Mouse (Mus musculus) hindbrain, embryonic 14.5 days (tissue): ENCODE data around the gene Zcwpw1. TPM values are rescaled to one million over a fixed set of nuclear protein-coding genes. Genes with fewer than 3 reads are reported as not detected.

Source experiments
- ATAC-seq: fragments of 200-750 bp; cut with Nextera tagmentation; 2 replicates; pipeline ENCODE4 v1.8.0; 2017; ENCODE audit warnings: moderate number of reproducible peaks, mild to moderate bottlenecking, moderate TSS enrichment, moderate library complexity; ENCODE audit not compliant: low FRiP score
- DNase-seq: peaks from one replicate; pipeline ENCODE4 v3.0.0-alpha.2; 2015; ENCODE audit warnings: low spot score
- H3K27ac ChIP-seq: fragments of 300-500 bp; sonication (generic); 2 replicates; pipeline ENCODE4 v1.5.1; 2014; ENCODE audit warnings: mild to moderate bottlenecking, moderate library complexity
- H3K27me3 ChIP-seq: fragments of 300-500 bp; sonication (generic); 2 replicates; pipeline ENCODE4 v1.6.1; 2014; ENCODE audit warnings: mild to moderate bottlenecking, low read length, mixed read lengths; ENCODE audit not compliant: control insufficient read depth, insufficient read depth
- H3K36me3 ChIP-seq: fragments of 300-500 bp; sonication (generic); replicated peaks from 2 replicates; pipeline ENCODE4 v1.6.1; 2014; ENCODE audit not compliant: control insufficient read depth, insufficient read depth
- H3K4me1 ChIP-seq: fragments of 300-500 bp; sonication (generic); replicated peaks from 2 replicates; pipeline ENCODE4 v1.6.1; 2014; ENCODE audit warnings: antibody characterized with exemption, low read length, mixed read lengths; ENCODE audit not compliant: control insufficient read depth, insufficient read depth
- H3K4me2 ChIP-seq: fragments of 300-500 bp; sonication (generic); replicated peaks from 2 replicates; pipeline ENCODE4 v1.6.1; 2014; ENCODE audit warnings: mild to moderate bottlenecking, moderate library complexity
- H3K4me3 ChIP-seq: fragments of 300-500 bp; sonication (generic); replicated peaks from 2 replicates; pipeline ENCODE4 v1.5.1; 2014; ENCODE audit warnings: mild to moderate bottlenecking, low read length
- H3K9ac ChIP-seq: fragments of 300-500 bp; sonication (generic); 2 replicates; pipeline ENCODE4 v1.6.1; 2014
- H3K9me3 ChIP-seq: fragments of 300-500 bp; sonication (generic); 2 replicates; pipeline ENCODE4 v1.6.1; 2016; ENCODE audit warnings: low read length; ENCODE audit not compliant: control insufficient read depth
- WGBS: fragments of 180-500 bp; shearing (Covaris S2); extraction: QIAGEN DNeasy Blood & Tissue Kit; methylation state at CpG from one replicate; pipeline ENCODE4 v1.1.7; 2014; 5-methylcytosine and 5-hydroxymethylcytosine counted together
- polyA plus RNA-seq: library from polyadenylated mRNA; unstranded; fragments of >200 nt; fragmentation: Nextera tagmentation; extraction: Ambion mirVana; gene quantifications from 2 replicates; pipeline ENCODE4 v1.2.1, GENCODE M21; 2014

Gene Zcwpw1
- polyA plus RNA-seq: 7.9 and 8.3 TPM in 2 replicates

DNA sequence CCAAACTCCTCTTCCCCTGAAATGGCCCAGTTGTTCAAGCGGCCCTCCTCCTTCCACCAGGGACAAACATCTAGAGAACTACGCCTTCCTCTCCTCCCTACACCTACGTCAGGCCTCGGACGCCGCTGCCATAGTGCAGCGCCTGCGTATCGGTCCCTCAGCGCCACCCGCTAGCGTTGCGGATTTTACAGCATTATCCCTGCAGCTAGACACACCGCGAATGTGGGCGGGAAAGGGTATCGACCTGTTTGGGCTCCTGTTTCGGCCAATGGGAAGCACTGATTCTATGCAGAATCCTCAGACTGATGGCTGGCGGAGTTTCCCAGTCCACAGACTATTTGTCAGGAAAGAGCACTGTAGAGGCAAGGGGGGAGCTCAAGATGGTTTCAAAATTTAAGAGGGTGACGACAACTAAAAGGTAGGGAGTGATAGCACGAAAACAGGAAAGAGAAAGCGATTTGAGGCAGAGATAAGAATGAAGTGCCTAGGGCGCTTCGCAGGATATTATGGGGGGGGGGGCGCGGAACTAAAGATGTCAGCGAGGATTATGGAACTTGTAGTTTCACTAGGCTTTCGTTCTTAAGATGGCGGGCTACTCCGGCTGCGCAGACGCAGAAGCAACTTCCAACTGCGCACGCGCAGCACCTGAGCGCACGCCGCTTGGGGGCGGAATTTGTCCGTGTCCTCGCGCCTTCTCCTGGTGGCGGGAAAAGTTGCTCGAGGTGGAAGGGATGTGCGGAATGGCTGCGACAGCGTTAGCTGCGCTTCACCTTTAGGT is at the start of gene Zcwpw1, which contains the start of gene Mepce:
Zcwpw1 (plus strand) TSS at position 648 of the 778 bp plus-strand sequence.
Mepce (minus strand) TSS at position 505 of the 778 bp plus-strand sequence.
- H3K4me2 ChIP-seq: peak within 1 kb of the TSS; percentile 81
- under 1% methylated on average over 48 of the region's 48 CpGs for WGBS

DNA sequence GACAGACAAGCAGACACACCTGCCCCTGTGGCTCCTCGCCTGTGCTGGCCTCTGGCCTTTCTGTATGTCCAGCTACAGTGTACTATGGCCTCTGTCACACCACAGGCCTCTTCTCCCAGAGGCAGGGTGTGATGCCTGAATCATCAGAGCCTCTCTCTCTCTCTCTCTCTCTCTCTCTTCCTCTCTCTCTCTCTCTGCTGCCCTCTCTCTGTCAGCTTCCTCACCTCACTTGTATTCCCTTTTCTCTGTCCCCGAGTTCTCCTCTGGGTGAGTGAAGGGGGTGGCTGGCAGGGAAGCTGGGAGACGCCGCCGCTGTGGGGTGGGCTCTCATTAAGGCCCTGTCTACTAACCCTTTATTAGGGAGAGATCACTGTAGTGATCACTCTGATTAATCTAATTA is 49.1 kb upstream of the Zcwpw1 start:
- H3K4me2 ChIP-seq: peak overlapping the region; percentile 91
- H3K4me1 ChIP-seq: peaks cover 59% of the 10 kb centered on the region
- peak; percentile 62 for DNase-seq
- peak overlapping the region; percentile 94 for H3K9ac ChIP-seq
- 27% methylated on average over 5 of the region's 5 CpGs for WGBS
- H3K4me3 ChIP-seq: peak overlapping the region; percentile 60
- ATAC-seq: no peak
- H3K9me3 ChIP-seq: no peaks in the 10 kb centered on the region
- H3K36me3 ChIP-seq: peaks cover 38% of the 10 kb centered on the region
- peak overlapping the region; percentile 82 for H3K27ac ChIP-seq
- H3K27me3 ChIP-seq: no peaks in the 10 kb centered on the region

More for the DNA sequence above, at the start of gene Zcwpw1, which contains the start of gene Mepce:
- DNase-seq (peak; percentile 99), ATAC-seq (peak; percentile 67)
- Histone ChIP-seq H3K4me3 (peak within 1 kb of the TSS; percentile 71), H3K27ac (peak within 1 kb of the TSS; percentile 97), H3K9ac (peak within 1 kb of the TSS; percentile 86), H3K4me1 (peaks cover 24% of the 10 kb centered on the region), H3K27me3 (no peaks in the 10 kb centered on the region), H3K36me3 (peaks cover 22% of the 10 kb centered on the region), H3K9me3 (no peaks in the 10 kb centered on the region)

DNA sequence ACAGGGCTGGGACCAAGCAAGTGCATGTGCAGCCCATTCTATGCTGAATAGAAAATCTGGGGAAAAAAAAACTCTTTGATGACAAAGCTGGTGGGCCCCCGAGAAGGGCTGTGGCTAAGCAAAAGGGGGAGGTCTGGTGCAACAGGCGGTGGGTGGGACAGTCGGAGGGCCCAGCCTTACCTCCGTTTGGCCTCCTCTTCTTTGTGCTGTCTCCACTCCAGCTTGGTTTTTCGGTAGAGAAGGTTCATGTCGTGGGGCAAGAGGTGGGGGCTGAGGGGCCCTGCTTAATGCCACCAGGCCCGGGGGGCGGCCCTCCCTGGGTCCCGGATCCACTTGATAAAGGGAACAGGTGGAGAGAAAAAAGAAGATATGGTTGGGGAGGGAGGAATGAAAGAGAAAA is 48.1 kb upstream of the Zcwpw1 start:
- Histone ChIP-seq H3K4me3 (peak overlapping the region; percentile 60), H3K27ac (peak overlapping the region; percentile 82), H3K9me3 (no peaks in the 10 kb centered on the region), H3K4me1 (peaks cover 50% of the 10 kb centered on the region), H3K36me3 (peaks cover 36% of the 10 kb centered on the region), H3K4me2 (peak overlapping the region; percentile 91), H3K27me3 (no peaks in the 10 kb centered on the region), H3K9ac (peak overlapping the region; percentile 94)
- WGBS: 41% methylated on average over 9 of the region's 9 CpGs
- DNase-seq: no peak
- ATAC-seq: no peak

DNA sequence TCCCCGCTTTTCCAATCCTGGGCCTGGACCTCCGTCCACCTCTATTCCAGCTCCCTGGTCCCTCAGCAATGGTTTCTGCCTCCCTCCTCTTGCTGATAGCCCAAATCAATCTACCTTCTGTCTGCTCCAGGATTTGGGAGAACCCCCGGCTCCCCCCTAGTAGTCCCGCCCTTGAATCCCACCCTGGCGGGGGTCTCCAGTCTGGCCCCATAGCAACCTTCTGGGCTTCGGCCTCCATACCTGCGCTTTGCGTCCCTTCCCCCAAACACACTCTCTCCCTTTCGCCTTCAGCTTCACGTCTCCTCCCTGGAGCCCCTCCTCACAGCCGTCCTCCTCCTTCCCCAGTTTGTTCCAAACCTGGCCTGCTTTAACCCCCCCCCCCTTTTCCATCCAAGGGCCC is 47.1 kb upstream of the Zcwpw1 start:
- Histone ChIP-seq H3K4me1 (peaks cover 40% of the 10 kb centered on the region), H3K27me3 (no peaks in the 10 kb centered on the region), H3K9ac (peak overlapping the region; percentile 94), H3K27ac (peak overlapping the region; percentile 82), H3K4me3 (peak overlapping the region; percentile 60), H3K36me3 (peaks cover 28% of the 10 kb centered on the region), H3K4me2 (peak overlapping the region; percentile 91), H3K9me3 (no peaks in the 10 kb centered on the region)
- ATAC-seq: peak; percentile 21
- no peak for DNase-seq
- 5% methylated on average over 11 of the region's 11 CpGs for WGBS

DNA sequence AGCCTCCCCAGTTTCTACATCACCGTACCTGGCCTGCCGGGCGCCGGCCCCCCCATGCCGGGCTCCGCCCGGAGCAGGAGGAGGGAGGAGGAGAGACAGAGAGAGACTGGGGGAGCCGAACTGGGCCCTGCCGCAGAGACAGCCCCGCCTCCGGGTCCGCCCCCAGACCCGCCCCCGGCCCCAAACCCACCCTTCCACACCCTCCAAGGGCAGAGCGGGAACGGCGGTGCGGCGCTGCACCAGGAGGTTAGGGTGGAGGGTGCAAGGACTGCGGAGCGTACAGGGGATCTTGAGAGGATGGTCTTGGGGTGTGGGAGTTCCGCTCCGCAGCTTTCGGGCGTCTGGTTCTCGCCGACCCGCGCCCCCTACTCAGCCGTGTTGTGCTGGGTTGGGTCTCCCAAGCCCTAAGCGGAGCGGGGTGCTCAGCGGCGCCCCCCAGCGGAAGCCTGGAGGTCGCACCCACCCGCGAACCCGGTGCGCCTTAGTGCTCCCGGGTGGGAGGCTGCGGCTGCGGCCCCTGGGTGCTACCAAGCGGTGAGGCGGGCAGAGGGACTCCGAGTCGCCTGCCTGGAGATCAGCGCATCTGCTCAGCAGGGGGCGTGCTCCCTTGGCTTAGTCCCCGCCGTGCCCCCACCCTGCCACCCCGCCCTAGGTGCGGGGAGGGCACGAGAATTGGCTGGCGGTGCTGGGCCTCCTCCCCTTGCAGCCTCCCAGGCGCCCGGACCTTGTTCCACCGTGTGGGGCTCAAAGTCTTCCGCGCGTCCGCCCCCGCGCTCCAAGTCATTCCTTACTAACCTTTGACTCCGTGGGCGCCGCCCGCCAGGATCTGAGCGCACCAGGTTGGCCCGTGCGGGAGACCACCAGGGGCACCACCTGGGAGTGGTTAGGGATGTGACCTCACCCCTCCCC is 46.3 kb upstream of the Zcwpw1 start, which contains the start of gene Nyap1:
Nyap1 (minus strand) TSS at position 585 of the 909 bp plus-strand sequence.
- Histone ChIP-seq H3K36me3 (peaks cover 21% of the 10 kb centered on the region), H3K27me3 (no peaks in the 10 kb centered on the region), H3K4me2 (peak within 1 kb of the TSS; percentile 91), H3K27ac (peak within 1 kb of the TSS; percentile 82), H3K9me3 (no peaks in the 10 kb centered on the region), H3K4me3 (peak within 1 kb of the TSS; percentile 60), H3K4me1 (peaks cover 33% of the 10 kb centered on the region), H3K9ac (peak within 1 kb of the TSS; percentile 94)
- WGBS: under 1% methylated on average over 68 of the region's 71 CpGs
- ATAC-seq (peak; percentile 86), DNase-seq (peak; percentile 85)

DNA sequence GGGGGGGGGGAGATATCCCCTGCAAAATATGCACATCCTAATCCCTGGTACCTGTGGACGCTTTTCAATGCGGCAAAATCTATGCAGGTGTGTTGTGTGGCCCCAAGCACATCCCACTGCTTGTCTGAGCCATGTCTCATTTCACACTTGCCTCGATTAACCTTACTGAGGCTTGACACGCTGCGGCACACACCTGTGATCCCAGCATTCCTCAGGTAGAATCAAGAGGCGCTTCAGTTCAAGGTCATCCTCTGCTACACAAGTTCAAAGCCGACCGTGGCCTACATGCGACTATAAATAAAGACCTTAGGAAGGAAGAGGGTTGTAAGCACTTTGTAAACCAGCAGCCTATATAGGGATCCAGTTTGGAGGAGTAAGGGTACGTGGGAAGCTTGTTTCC is 45.5 kb upstream of the Zcwpw1 start:
- peak overlapping the region; percentile 94; the same call in 1 of the 2 replicates for H3K9ac ChIP-seq
- peaks cover 39% of the 10 kb centered on the region for H3K4me1 ChIP-seq
- no peaks in the 10 kb centered on the region for H3K9me3 ChIP-seq
- H3K4me2 ChIP-seq: peak overlapping the region; percentile 91
- no peaks in the 10 kb centered on the region for H3K27me3 ChIP-seq
- H3K27ac ChIP-seq: no peak overlapping the region
- H3K36me3 ChIP-seq: peaks cover 13% of the 10 kb centered on the region
- WGBS: 67% methylated on average over 10 of the region's 10 CpGs
- H3K4me3 ChIP-seq: peak overlapping the region; percentile 60; the same call in 1 of the 2 replicates
- DNase-seq (no peak), ATAC-seq (no peak)

DNA sequence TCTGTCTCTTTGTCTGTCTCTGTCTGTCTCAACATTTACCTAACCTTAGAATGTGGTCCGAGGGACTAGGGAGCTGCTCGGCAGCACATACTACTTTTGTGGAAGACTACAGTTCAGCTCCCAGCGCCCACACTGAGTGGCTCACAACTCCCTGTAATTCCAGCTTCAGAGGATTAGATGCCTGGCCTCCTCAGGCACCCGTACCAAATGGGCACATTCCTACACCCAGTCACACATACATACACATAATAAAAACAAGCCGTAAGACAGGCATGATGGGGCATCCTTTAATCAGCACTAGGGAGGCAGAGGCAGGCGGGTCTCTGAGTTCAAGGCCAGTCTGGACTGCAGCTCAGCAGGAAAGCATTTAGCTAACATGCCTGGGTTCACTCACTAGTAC is 44.8 kb upstream of the Zcwpw1 start:
- H3K4me2 ChIP-seq: no peak overlapping the region
- 91% methylated on average over 6 of the region's 6 CpGs for WGBS
- ATAC-seq (no peak), DNase-seq (no peak)
- H3K27ac ChIP-seq: no peak overlapping the region
- H3K4me3 ChIP-seq: no peak overlapping the region
- peaks cover 43% of the 10 kb centered on the region for H3K4me1 ChIP-seq
- H3K9me3 ChIP-seq: no peaks in the 10 kb centered on the region
- peaks cover 6% of the 10 kb centered on the region for H3K36me3 ChIP-seq
- H3K9ac ChIP-seq: no peak overlapping the region
- no peaks in the 10 kb centered on the region for H3K27me3 ChIP-seq

DNA sequence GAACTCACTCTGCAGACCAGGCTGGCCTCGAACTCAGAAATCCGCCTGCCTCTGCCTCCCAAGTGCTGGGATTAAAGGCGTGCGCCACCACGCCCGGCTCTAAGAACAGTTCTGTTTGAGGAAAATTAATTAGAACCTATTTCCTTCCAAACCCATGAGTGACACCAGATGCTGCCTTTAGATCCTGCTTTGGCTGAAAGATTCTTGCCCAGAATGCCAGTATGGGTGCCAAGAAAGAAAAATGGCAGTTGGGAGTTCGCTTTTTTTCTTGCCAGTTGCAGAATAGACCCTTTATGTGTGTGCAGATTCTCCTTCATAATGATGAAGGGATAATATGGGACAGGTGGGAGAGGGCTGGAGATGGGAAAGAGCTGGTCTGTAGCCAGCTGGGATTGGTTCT is 43.4 kb upstream of the Zcwpw1 start:
- H3K4me3 ChIP-seq: no peak overlapping the region
- no peak overlapping the region for H3K27ac ChIP-seq
- DNase-seq (no peak), ATAC-seq (no peak)
- no peaks in the 10 kb centered on the region for H3K36me3 ChIP-seq
- H3K9ac ChIP-seq: no peak overlapping the region
- no peak overlapping the region for H3K4me2 ChIP-seq
- no peaks in the 10 kb centered on the region for H3K9me3 ChIP-seq
- H3K4me1 ChIP-seq: peaks cover 42% of the 10 kb centered on the region
- H3K27me3 ChIP-seq: no peaks in the 10 kb centered on the region
- 89% methylated on average over 6 of the region's 7 CpGs for WGBS
